In genomic region chr10:95864349-95865124, GRCm38 (mm10) we compare ENCODE assay signal across 11 mouse cellular contexts. TPM values are rescaled to one million over a fixed set of nuclear protein-coding genes. Genes with fewer than 3 reads are reported as not detected.
DNase-seq lines count a peak whose midpoint lies in the region; ATAC-seq lines count a peak whose summit lies in the region.
"Had no signal": no experiment of that assay in that cellular context is flagged by ENCODE, and none has a peak within 500 bp of the region (broad histone marks: within the 10 kb centered on the region; RNA-seq: fewer than 3 reads in every experiment).

No protein-coding gene starts in this region.

- H3K9ac ChIP-seq in heart, embryonic 14.5 days (ENCODE audit: low read length), result no peak overlapping the region

- H3K36me3 ChIP-seq in heart, embryonic 14.5 days (ENCODE audit: control insufficient read depth, insufficient read depth, low read length), result no peaks in the 10 kb centered on the region

- no peaks in the 10 kb centered on the region for H3K27me3 ChIP-seq in heart, embryonic 14.5 days (ENCODE audit: control insufficient read depth, insufficient read depth, low read length)

- intact Hi-C loops in left cerebral cortex, postnatal 25 days (cut with DNase I), result no loop called here

- no peaks in the 10 kb centered on the region for H3K9me3 ChIP-seq in heart, embryonic 14.5 days (ENCODE audit: control insufficient read depth, low read length)

- H3K4me3 ChIP-seq in heart, embryonic 14.5 days (ENCODE audit: control insufficient read depth in 1 of 2, insufficient read depth in 1 of 2, low read depth in 1 of 2, low read length in 2 of 2), result no peak overlapping the region

- WGBS in heart, embryonic 14.5 days, result 34% methylated on average over 11 of the region's 11 CpGs

- H3K27ac ChIP-seq in heart, embryonic 14.5 days (replicated peaks in 1 of 2; ENCODE audit: control insufficient read depth in 1 of 2, insufficient read depth in 1 of 2, low read depth in 2 of 2, low read length in 2 of 2), result peak overlapping the region; percentile 1 to 67

- DNase-seq in adrenal gland, postnatal 10 days, result peak; percentile 4
- DNase-seq in adrenal gland, postnatal 36 days, result no peak
- DNase-seq in NIH3T3 (ENCODE audit: low read depth), result peak; percentile 48
- DNase-seq in lung, postnatal 14 days, result peak; percentile 19
- no peak for DNase-seq in left cerebral cortex, postnatal 25 days (ENCODE audit: low spot score in 2 of 2)
- no peak for DNase-seq in neural tube, embryonic 10.5 days (ENCODE audit: extremely low spot score, low spot score)

- H3K4me1 ChIP-seq in heart, embryonic 14.5 days (ENCODE audit: control insufficient read depth in 2 of 2, insufficient read depth in 2 of 2, low read length in 2 of 2), result peaks cover 2 to 14% of the 10 kb centered on the region in 2 experiments; a peak in 3 of 4 replicates

- peak; percentile 87 for ATAC-seq in heart, embryonic 14.5 days (ENCODE audit: insufficient number of reproducible peaks, insufficient read depth, low FRiP score, low read depth)
- ATAC-seq in megakaryocyte progenitor cell, adult 5-6 weeks (replicated peaks; ENCODE audit: poor library complexity), result no peak

- H3K4me2 ChIP-seq in heart, embryonic 14.5 days (ENCODE audit: low read length), result no peak overlapping the region

RNA-seq across cellular contexts. Expression of gene Gm33543, which starts 21.8 kb away (rescaled TPM):
- 1 to 10 TPM; 1.1 to 2.2 TPM for total RNA-seq in adrenal gland, postnatal 10 days (2021)
- not detected for total RNA-seq in adrenal gland, postnatal 36 days (2021)
- 0.13 TPM in 1 of 2 replicates, not detected in the other for polyA plus RNA-seq in heart, embryonic 14.5 days (2014; fragmentation: Nextera tagmentation; extraction: Ambion mirVana)
- total RNA-seq in left cerebral cortex, postnatal 25 days (2021), result not detected
- total RNA-seq in megakaryocyte progenitor cell, adult 5-6 weeks (2015), result not detected in 2 replicates
- not detected in 2 replicates for total RNA-seq in megakaryocyte progenitor cell, adult 5-6 weeks (2017)
- total RNA-seq: common myeloid progenitor, adult 5-6 weeks; hematopoietic stem cell, adult 5-6 weeks had no signal
- polyA plus RNA-seq: limb, embryonic 14.5 days had no signal

Comparison
In these comparisons a context has a peak if more than half of its experiments do, and no peak if none do; other contexts are left out.
1. DNase-seq: peak in adrenal gland, postnatal 10 days (single experiment), NIH3T3 (single experiment) and lung, postnatal 14 days (single experiment); none in adrenal gland, postnatal 36 days (0 of 2), left cerebral cortex, postnatal 25 days (0 of 2) and neural tube, embryonic 10.5 days (single experiment).